Mouse (Mus musculus) testis, adult 2 months (tissue): ENCODE data around the gene Rufy3.

ENCODE experiments used
- CTCF ChIP-seq: fragments of 200-500 bp; IDR thresholded peaks from 2 replicates; pipeline ENCODE4 v1.5.1; 2012; ENCODE audit warnings: low read depth, mild to moderate bottlenecking, inconsistent platforms, low read length, moderate library complexity; ENCODE audit not compliant: control insufficient read depth, insufficient read depth, insufficient replicate concordance
- POLR2A ChIP-seq: fragments of 200-500 bp; IDR thresholded peaks from 2 replicates; pipeline ENCODE4 v1.6.1; 2012; ENCODE audit warnings: low read depth, mild to moderate bottlenecking, inconsistent platforms, low read length, moderate library complexity; ENCODE audit not compliant: control insufficient read depth

GRCm38 (mm10) chr5:88588481-88588880, 23.6 kb downstream of the Rufy3 start:
- TF ChIP-seq CTCF (no peak), POLR2A (no peak)
